Mouse (Mus musculus) MEL (cell line): ENCODE data around the gene Zdhhc9. TPM values are rescaled to one million over a fixed set of nuclear protein-coding genes. Genes with fewer than 3 reads are reported as not detected.

ENCODE experiments used
- DNase-seq: peaks from one replicate; pipeline ENCODE4 v3.0.0; 2011; ENCODE audit warnings: low read depth, low spot score
- H3K27ac ChIP-seq: 2 replicates; pipeline ENCODE4 v1.5.1; 2012; ENCODE audit warnings: low read depth, mild to moderate bottlenecking, control low read depth, low read length, moderate library complexity; ENCODE audit not compliant: control insufficient read depth
- H3K27me3 ChIP-seq, 2 experiments: fragments of 150-350 bp in 1 of 2; sonication (generic) in 1 of 2; 2 replicates each; pipeline ENCODE4 v1.6.1; 2012; ENCODE audit warnings: low read length in 2 of 2, mild to moderate bottlenecking in 2 of 2, improper control_type of control experiment in 1 of 2, moderate library complexity in 1 of 2; ENCODE audit not compliant: insufficient read depth in 2 of 2, control insufficient read depth in 1 of 2
- H3K36me3 ChIP-seq, 2 experiments: 2 replicates each; pipeline ENCODE4 v1.6.1; 2012 to 2014; ENCODE audit warnings: low read length in 2 of 2, improper control_type of control experiment in 1 of 2, inconsistent platforms in 1 of 2, mild to moderate bottlenecking in 1 of 2; ENCODE audit not compliant: insufficient read depth in 2 of 2, control insufficient read depth in 1 of 2
- H3K4me1 ChIP-seq, 2 experiments: fragments of 150-350 bp in 1 of 2; sonication (generic) in 1 of 2; 2 replicates each; pipeline ENCODE4 v1.6.1; 2012; ENCODE audit warnings: low read length in 2 of 2, improper control_type of control experiment in 1 of 2, mild to moderate bottlenecking in 1 of 2; ENCODE audit not compliant: insufficient read depth in 2 of 2, control insufficient read depth in 1 of 2
- H3K4me3 ChIP-seq, 2 experiments: fragments of 150-350 bp in 1 of 2; sonication (generic) in 1 of 2; 2 replicates each; pipeline ENCODE4 v1.5.1; 2012; ENCODE audit warnings: low read depth in 2 of 2, low read length in 2 of 2, mild to moderate bottlenecking in 2 of 2, moderate library complexity in 2 of 2, control low read depth in 1 of 2, improper control_type of control experiment in 1 of 2; ENCODE audit not compliant: control insufficient read depth in 1 of 2, insufficient read depth in 1 of 2
- H3K79me2 ChIP-seq: 2 replicates; pipeline ENCODE4 v1.6.1; 2012; ENCODE audit warnings: mild to moderate bottlenecking, low read length, moderate library complexity; ENCODE audit not compliant: control insufficient read depth, poor library complexity, insufficient read depth
- H3K9ac ChIP-seq: 2 replicates; pipeline ENCODE4 v1.6.1; 2012; ENCODE audit warnings: low read depth, mild to moderate bottlenecking, control low read depth, low read length, moderate library complexity; ENCODE audit not compliant: control insufficient read depth, poor library complexity, severe bottlenecking
- H3K9me3 ChIP-seq: fragments of 150-350 bp; sonication (generic); replicated peaks from 2 replicates; pipeline ENCODE4 v1.6.1; 2012; ENCODE audit warnings: mild to moderate bottlenecking, low read length, improper control_type of control experiment, moderate library complexity; ENCODE audit not compliant: insufficient read depth
- BHLHE40 ChIP-seq: IDR thresholded peaks from 2 replicates; pipeline ENCODE4 v1.6.1; 2012; ENCODE audit warnings: low read depth, mild to moderate bottlenecking, inconsistent platforms, low read length, improper control_type of control experiment, borderline replicate concordance
- CHD1 ChIP-seq: IDR thresholded peaks from 2 replicates; pipeline ENCODE4 v1.6.1; 2012; ENCODE audit warnings: low read depth, mild to moderate bottlenecking, inconsistent platforms, low read length, improper control_type of control experiment
- CTCF ChIP-seq, 3 experiments: IDR thresholded peaks in 2 of 3; conservative IDR thresholded peaks in 1 of 3; 2 replicates each; pipeline ENCODE4 v1.5.1; 2011 to 2012; ENCODE audit warnings: low read length in 3 of 3, low read depth in 2 of 3, mild to moderate bottlenecking in 2 of 3, improper control_type of control experiment in 1 of 3, inconsistent platforms in 1 of 3, mixed read lengths in 1 of 3, moderate library complexity in 1 of 3; ENCODE audit not compliant: control insufficient read depth in 1 of 3, insufficient read depth in 1 of 3, poor library complexity in 1 of 3, severe bottlenecking in 1 of 3
- E2F4 ChIP-seq: IDR thresholded peaks from 2 replicates; pipeline ENCODE4 v1.6.1; 2011; ENCODE audit warnings: low read depth, low read length, improper control_type of control experiment, borderline replicate concordance
- EP300 ChIP-seq, 2 experiments: IDR thresholded peaks; 2 replicates each; pipeline ENCODE4 v1.6.1; 2011; ENCODE audit warnings: improper control_type of control experiment in 2 of 2, low read length in 2 of 2, low read depth in 1 of 2, mild to moderate bottlenecking in 1 of 2
- GABPA ChIP-seq: IDR thresholded peaks from 2 replicates; pipeline ENCODE4 v1.6.1; 2012; ENCODE audit warnings: low read depth, mild to moderate bottlenecking, inconsistent platforms, low read length, improper control_type of control experiment, moderate library complexity
- JUND ChIP-seq: IDR thresholded peaks from 2 replicates; pipeline ENCODE4 v1.6.1; 2011; ENCODE audit warnings: low read depth, mild to moderate bottlenecking, improper control_type of control experiment, low read length
- MAFK ChIP-seq: IDR thresholded peaks from 2 replicates; pipeline ENCODE4 v1.6.1; 2011; ENCODE audit warnings: low read depth, mild to moderate bottlenecking, low read length, improper control_type of control experiment, borderline replicate concordance
- MXI1 ChIP-seq: IDR thresholded peaks from 2 replicates; pipeline ENCODE4 v1.6.1; 2011; ENCODE audit warnings: mild to moderate bottlenecking, low read depth, low read length, improper control_type of control experiment
- MYC ChIP-seq: IDR thresholded peaks from 2 replicates; pipeline ENCODE4 v1.6.1; 2011; ENCODE audit warnings: low read depth, mild to moderate bottlenecking, low read length, improper control_type of control experiment, moderate library complexity
- POLR2A ChIP-seq, 2 experiments: IDR thresholded peaks; 2 replicates each; pipeline ENCODE4 v1.6.1; 2011 to 2012; ENCODE audit warnings: low read length in 2 of 2, mild to moderate bottlenecking in 2 of 2, control low read depth in 1 of 2, improper control_type of control experiment in 1 of 2, low read depth in 1 of 2, moderate library complexity in 1 of 2; ENCODE audit not compliant: control insufficient read depth in 1 of 2, insufficient read depth in 1 of 2, poor library complexity in 1 of 2
- POLR2AphosphoS2 ChIP-seq: IDR thresholded peaks from 2 replicates; pipeline ENCODE4 v1.6.1; 2011; ENCODE audit warnings: low read length, improper control_type of control experiment
- RAD21 ChIP-seq: IDR thresholded peaks from 2 replicates; pipeline ENCODE4 v1.6.1; 2011; ENCODE audit warnings: mild to moderate bottlenecking, low read depth, low read length, improper control_type of control experiment
- SIN3A ChIP-seq: IDR thresholded peaks from 2 replicates; pipeline ENCODE4 v1.6.1; 2012; ENCODE audit warnings: low read length, improper control_type of control experiment, inconsistent platforms
- TAL1 ChIP-seq: IDR thresholded peaks from 2 replicates; pipeline ENCODE4 v1.6.1; 2012; ENCODE audit warnings: mild to moderate bottlenecking, inconsistent platforms, low read length, moderate library complexity, mixed read lengths
- TBP ChIP-seq: IDR thresholded peaks from 2 replicates; pipeline ENCODE4 v1.8.0; 2011; ENCODE audit warnings: low read depth, low read length, improper control_type of control experiment
- TCF12 ChIP-seq: IDR thresholded peaks from 2 replicates; pipeline ENCODE4 v1.6.1; 2014; ENCODE audit warnings: low read depth, mild to moderate bottlenecking, inconsistent platforms, low read length, improper control_type of control experiment, moderate library complexity
- USF1 ChIP-seq: IDR thresholded peaks from 2 replicates; pipeline ENCODE4 v1.6.1; 2014; ENCODE audit warnings: low read depth, mild to moderate bottlenecking, inconsistent platforms, low read length, improper control_type of control experiment, moderate library complexity
- USF2 ChIP-seq, 2 experiments: IDR thresholded peaks; 2 replicates each; pipeline ENCODE4 v1.6.1; 2011 to 2012; ENCODE audit warnings: improper control_type of control experiment in 2 of 2, low read length in 2 of 2, borderline replicate concordance in 1 of 2, inconsistent platforms in 1 of 2, low read depth in 1 of 2, mild to moderate bottlenecking in 1 of 2; ENCODE audit not compliant: insufficient read depth in 1 of 2
- polyA plus RNA-seq, 2 experiments: library from polyadenylated mRNA; stranded (reverse) in 1 of 2; unstranded in 1 of 2; fragments of >175 nt in 1 of 2; fragments of >200 nt in 1 of 2; gene quantifications; 2 replicates each; pipeline versions ENCODE4 v1.2.1 to v1.2.4; 2012; ENCODE audit warnings: low replicate concordance in 2 of 2, low read depth in 1 of 2; ENCODE audit not compliant: insufficient read length in 2 of 2, insufficient read depth in 1 of 2, missing spikeins in 1 of 2
- total RNA-seq: library from RNA; depleted of rRNA; stranded (reverse); fragments of 300-350 nt; gene quantifications from 2 replicates; pipeline ENCODE4 v1.2.3, GENCODE M21; 2012

Zdhhc9 gene
- total and polyA plus RNA-seq, 3 experiments = 2.3 to 51.7 (median 8.3) TPM

- Histone ChIP-seq H3K9me3 (no peaks in the 10 kb centered on the region), H3K36me3 (peaks cover 0 to 23% of the 10 kb centered on the region in 2 experiments; a peak in 2 of 4 replicates), H3K27me3 (no peaks in the 10 kb centered on the region), H3K27ac (peak overlapping the region; percentile 91), H3K9ac (peak overlapping the region; percentile 53), H3K79me2 (no peaks in the 10 kb centered on the region), H3K4me1 (peaks cover 12 to 35% of the 10 kb centered on the region in 2 experiments), H3K4me3 (peak overlapping the region; percentile 7 to 59; a peak in 3 of 4 replicates)
- TF ChIP-seq JUND (no peak), TCF12 (peak; percentile 5; the same call in 1 of the 2 replicates), SIN3A (0 out of 2 replicates have a peak, but pooled peaks have one; percentile 26), POLR2A (IDR thresholded peaks at IDR 0.05; ENCODE audit: control insufficient read depth in 1 of 2, insufficient read depth in 1 of 2, low read depth in 1 of 2, low read length in 2 of 2, poor library complexity in 1 of 2) (0 out of 4 replicates have a peak, but pooled peaks of 1 of the 2 experiments have one; percentile 19), RAD21 (no peak), EP300 (IDR thresholded peaks at IDR 0.05; ENCODE audit: low read depth in 1 of 2, low read length in 2 of 2) (0 out of 4 replicates have a peak, but pooled peaks of 1 of the 2 experiments have one; percentile 5)
- peak; percentile 69 for DNase-seq
These were observed 68.3 kb downstream of the Zdhhc9 start for GRCm38 (mm10) chrX:48140286-48140877.

DNA sequence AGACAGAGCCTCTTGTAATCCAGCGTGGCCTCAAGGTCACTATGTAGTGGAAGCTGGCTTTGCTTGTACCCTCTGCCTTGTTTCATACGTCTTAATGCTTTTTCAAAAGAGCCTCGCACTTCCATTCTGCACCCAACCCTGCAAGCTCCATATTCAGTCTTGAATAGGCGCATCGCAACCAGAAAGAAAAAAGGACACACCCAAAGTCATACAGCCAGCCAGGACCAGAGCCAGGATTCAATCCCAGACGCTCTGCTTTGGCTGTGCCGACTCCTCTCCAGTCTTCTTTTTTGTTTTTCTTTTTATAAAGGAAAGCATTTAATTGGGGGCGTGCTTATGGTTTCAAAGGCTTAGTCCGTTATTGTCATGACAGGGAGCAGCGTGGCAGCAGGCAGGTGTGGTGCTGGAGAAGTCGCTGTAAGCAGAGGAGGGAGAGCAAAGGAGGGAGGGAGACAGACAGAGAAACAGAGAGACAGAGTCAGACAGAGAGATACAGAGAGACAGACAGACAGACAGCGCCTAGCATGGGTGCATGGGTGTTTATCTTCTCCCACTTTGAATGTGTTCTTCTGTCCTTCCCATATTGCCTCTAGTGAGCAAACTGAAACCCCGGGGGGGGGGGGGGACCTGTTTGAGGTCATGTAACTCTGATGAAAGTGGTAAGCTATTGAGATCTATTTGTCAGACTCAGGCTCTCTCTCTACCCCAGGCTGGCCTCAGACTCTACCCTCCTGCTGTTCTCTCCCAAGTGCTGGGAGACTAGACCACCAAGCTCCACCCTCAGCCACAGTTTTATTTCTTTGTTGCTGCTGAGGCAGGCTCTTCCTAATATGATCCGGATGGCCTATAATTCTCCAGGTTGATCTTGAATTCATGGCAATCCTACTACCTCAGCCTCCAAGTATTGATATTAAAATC, 69.1 kb downstream of the Zdhhc9 start:
- DNase-seq = peak; percentile 48
- H3K4me1 ChIP-seq = peaks cover 12 to 35% of the 10 kb centered on the region in 2 experiments

GRCm38 (mm10) chrX:48138539-48139275, 70.0 kb downstream of the Zdhhc9 start:
- Histone ChIP-seq H3K9me3 (no peaks in the 10 kb centered on the region), H3K9ac (peak overlapping the region; percentile 55), H3K36me3 (peaks cover 0 to 23% of the 10 kb centered on the region in 2 experiments; a peak in 2 of 4 replicates), H3K27me3 (no peaks in the 10 kb centered on the region), H3K79me2 (no peaks in the 10 kb centered on the region), H3K4me1 (peaks cover 12 to 35% of the 10 kb centered on the region in 2 experiments), H3K4me3 (peak overlapping the region; percentile 40 to 59), H3K27ac (peak overlapping the region; percentile 91)
- DNase-seq = peak; percentile 91
- peak; percentile 60; the same call in 1 of the 2 replicates for TF ChIP-seq BHLHE40
- no peak for TF ChIP-seq USF2 (IDR thresholded peaks at IDR 0.05; ENCODE audit: borderline replicate concordance in 1 of 2, insufficient read depth in 1 of 2, low read depth in 1 of 2, low read length in 2 of 2)
- TF ChIP-seq MAFK = no peak
- TF ChIP-seq TBP = peak; percentile 95
- no peak for TF ChIP-seq MYC
- TF ChIP-seq POLR2AphosphoS2 = no peak
- TF ChIP-seq SIN3A = peak; percentile 61
- no peak for TF ChIP-seq GABPA
- TF ChIP-seq POLR2A (IDR thresholded peaks at IDR 0.05; ENCODE audit: control insufficient read depth in 1 of 2, insufficient read depth in 1 of 2, low read depth in 1 of 2, low read length in 2 of 2, poor library complexity in 1 of 2) = 0 out of 4 replicates have a peak, but pooled peaks of 1 of the 2 experiments have one; percentile 26
- no peak for TF ChIP-seq E2F4
- TF ChIP-seq CTCF (IDR thresholded peaks at IDR 0.05 in 2 of 3, conservative IDR thresholded peaks at IDR 0.05 in 1 of 3; ENCODE audit: control insufficient read depth in 1 of 3, insufficient read depth in 1 of 3, low read depth in 2 of 3, low read length in 3 of 3, poor library complexity in 1 of 3, severe bottlenecking in 1 of 3) = no peak
- TF ChIP-seq USF1 = no peak
- no peak for TF ChIP-seq MXI1
- TF ChIP-seq TAL1 = peak; percentile 77
- peak; percentile 82 for TF ChIP-seq EP300 (IDR thresholded peaks at IDR 0.05; ENCODE audit: low read depth in 1 of 2, low read length in 2 of 2)
- TF ChIP-seq CHD1 = no peak

More for the DNA sequence above, 69.1 kb downstream of the Zdhhc9 start:
- H3K27me3 ChIP-seq = no peaks in the 10 kb centered on the region
- TF ChIP-seq E2F4 = no peak
- TF ChIP-seq MXI1 = peak; percentile 39
- H3K27ac ChIP-seq = peak overlapping the region; percentile 91
- peak overlapping the region; percentile 55 for H3K9ac ChIP-seq
- H3K79me2 ChIP-seq = no peaks in the 10 kb centered on the region
- H3K9me3 ChIP-seq = no peaks in the 10 kb centered on the region
- peaks cover 0 to 23% of the 10 kb centered on the region in 2 experiments; a peak in 2 of 4 replicates for H3K36me3 ChIP-seq
- peak overlapping the region; percentile 40 to 59 for H3K4me3 ChIP-seq
